Mouse (Mus musculus) layer of hippocampus, adult 9-11 months (tissue): ENCODE results near the gene Gpa33.

Experiments used
- DNase-seq: peaks from one replicate; pipeline ENCODE4 v3.0.0; 2022

The Gpa33 gene

GRCm38 (mm10) chr1:166167405-166167804, 37.4 kb downstream of the Gpa33 start:
- DNase-seq, result no peak

GRCm38 (mm10) chr1:166168017-166168416, 38.0 kb downstream of the Gpa33 start:
- DNase-seq, result no peak

- no peak for DNase-seq
Observed at GRCm38 (mm10) chr1:166169713-166170112, 39.7 kb downstream of the Gpa33 start.

- no peak for DNase-seq
Observed at GRCm38 (mm10) chr1:166170852-166171251, 40.8 kb downstream of the Gpa33 start.

- no peak for DNase-seq
Observed at GRCm38 (mm10) chr1:166172992-166173391, 43.0 kb downstream of the Gpa33 start.

GRCm38 (mm10) chr1:166173621-166174020, 43.6 kb downstream of the Gpa33 start:
- no peak for DNase-seq

GRCm38 (mm10) chr1:166181510-166181909, 51.5 kb downstream of the Gpa33 start:
- no peak for DNase-seq

GRCm38 (mm10) chr1:166182952-166183627, 53.1 kb downstream of the Gpa33 start:
- no peak for DNase-seq

GRCm38 (mm10) chr1:166184391-166185229, 54.6 kb downstream of the Gpa33 start:
- DNase-seq, result no peak

- no peak for DNase-seq
Observed at GRCm38 (mm10) chr1:166185357-166185756, 55.3 kb downstream of the Gpa33 start.

- DNase-seq, result no peak
Observed at GRCm38 (mm10) chr1:166189821-166190220, 59.8 kb downstream of the Gpa33 start.

- no peak for DNase-seq
Observed at GRCm38 (mm10) chr1:166204171-166204570, 74.1 kb downstream of the Gpa33 start.

GRCm38 (mm10) chr1:166205159-166205558, 75.1 kb downstream of the Gpa33 start:
- DNase-seq, result no peak

GRCm38 (mm10) chr1:166209371-166209770, 79.3 kb downstream of the Gpa33 start:
- no peak for DNase-seq

GRCm38 (mm10) chr1:166214181-166214580, 84.1 kb downstream of the Gpa33 start:
- DNase-seq, result no peak
